24 mouse cellular contexts compared by ENCODE assay signal in the genomic region with DNA sequence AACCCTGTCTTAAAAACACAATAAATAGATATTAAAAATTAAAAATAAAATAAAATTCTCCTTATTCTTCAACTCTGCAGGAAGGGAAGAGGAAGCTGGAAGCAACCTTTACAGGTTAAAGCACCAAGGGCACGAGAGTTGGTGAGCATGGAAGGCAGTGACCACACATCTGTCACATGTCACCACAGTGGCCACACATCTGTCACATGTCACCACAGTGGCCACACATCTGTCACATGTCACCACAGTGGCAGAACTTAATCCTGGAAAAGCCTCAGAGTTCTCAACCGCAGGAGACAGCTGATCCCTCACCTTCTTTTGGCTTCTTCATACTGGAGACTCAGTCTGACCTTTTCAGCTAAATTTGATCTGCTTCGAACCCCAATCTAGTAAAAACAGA. TPM values are rescaled to one million over a fixed set of nuclear protein-coding genes. Genes with fewer than 3 reads are reported as not detected.
"Had no signal": no experiment of that assay in that cellular context is flagged by ENCODE, and none has a peak within 500 bp of the region (broad histone marks: within the 10 kb centered on the region; RNA-seq: fewer than 3 reads in every experiment).

No protein-coding gene starts in this region.

- H3K4me2 ChIP-seq: kidney, embryonic 15.5 days; limb, embryonic 13.5 days; liver, embryonic 12.5 days; liver, embryonic 15.5 days; lung, embryonic 15.5 days; midbrain, embryonic 12.5 days; midbrain, embryonic 15.5 days; neural tube, embryonic 13.5 days; stomach, embryonic 15.5 days had no signal

- H3K4me1 ChIP-seq: limb, embryonic 10.5 days; limb, embryonic 13.5 days; liver, embryonic 12.5 days; liver, embryonic 15.5 days; midbrain, embryonic 12.5 days; midbrain, embryonic 15.5 days; neural tube, embryonic 13.5 days; stomach, embryonic 15.5 days had no signal

- DNase-seq: kidney, adult 8-10 months; kidney, postnatal 10 days; kidney, postnatal 36 days; liver; lung, adult 18-20 months; lung, postnatal 10 days; lung, postnatal 4 days; thymus, postnatal 25 days had no signal

- ATAC-seq: liver, embryonic 12.5 days; midbrain, embryonic 15.5 days had no signal

- H3K9me3 ChIP-seq: kidney, embryonic 15.5 days; limb, embryonic 10.5 days; limb, embryonic 13.5 days; liver, embryonic 12.5 days; liver, embryonic 15.5 days; lung, embryonic 15.5 days; midbrain, embryonic 12.5 days; midbrain, embryonic 15.5 days; neural tube, embryonic 13.5 days; stomach, embryonic 15.5 days had no signal

- H3K36me3 ChIP-seq: midbrain, embryonic 12.5 days; midbrain, embryonic 15.5 days had no signal

- H3K27ac ChIP-seq: kidney, embryonic 15.5 days; limb, embryonic 10.5 days; limb, embryonic 13.5 days; liver, embryonic 12.5 days; liver, embryonic 15.5 days; lung, embryonic 15.5 days; midbrain, embryonic 12.5 days; midbrain, embryonic 15.5 days; neural tube, embryonic 13.5 days; stomach, embryonic 15.5 days had no signal

- H3K27me3 ChIP-seq: kidney, embryonic 15.5 days; limb, embryonic 13.5 days; liver, embryonic 12.5 days; liver, embryonic 15.5 days; lung, embryonic 15.5 days; midbrain, embryonic 12.5 days; midbrain, embryonic 15.5 days; neural tube, embryonic 13.5 days; stomach, embryonic 15.5 days had no signal

- H3K9ac ChIP-seq: kidney, embryonic 15.5 days; limb, embryonic 13.5 days; liver, embryonic 12.5 days; liver, embryonic 15.5 days; lung, embryonic 15.5 days; midbrain, embryonic 12.5 days; midbrain, embryonic 15.5 days; neural tube, embryonic 13.5 days; stomach, embryonic 15.5 days had no signal

- H3K4me3 ChIP-seq: kidney, embryonic 15.5 days; limb, embryonic 10.5 days; limb, embryonic 13.5 days; liver, embryonic 12.5 days; liver, embryonic 15.5 days; lung, embryonic 15.5 days; midbrain, embryonic 12.5 days; midbrain, embryonic 15.5 days; neural tube, embryonic 13.5 days; stomach, embryonic 15.5 days had no signal

RNA-seq across cellular contexts. Expression of a gene that starts 54.2 kb away (rescaled TPM):
- total RNA-seq: megakaryocyte, adult 5-6 weeks; neutrophil, adult 5-6 weeks had no signal
- polyA plus RNA-seq: kidney, embryonic 15.5 days; limb, embryonic 10.5 days; limb, embryonic 13.5 days; liver, embryonic 12.5 days; liver, embryonic 15.5 days; lung, embryonic 15.5 days; midbrain, embryonic 12.5 days; midbrain, embryonic 15.5 days; neural tube, embryonic 13.5 days; stomach, embryonic 15.5 days; thymus, postnatal 0 days had no signal

RNA-seq across cellular contexts. Expression of a gene that starts 56.6 kb away (rescaled TPM):
- total RNA-seq: layer of hippocampus, postnatal 14 days; left cerebral cortex, adult 18-20 months; left cerebral cortex, postnatal 25 days; megakaryocyte, adult 5-6 weeks; neutrophil, adult 5-6 weeks had no signal
- polyA plus RNA-seq: kidney, embryonic 15.5 days; limb, embryonic 10.5 days; limb, embryonic 13.5 days; liver, embryonic 12.5 days; liver, embryonic 15.5 days; lung, embryonic 15.5 days; midbrain, embryonic 12.5 days; midbrain, embryonic 15.5 days; neural tube, embryonic 13.5 days; stomach, embryonic 15.5 days; thymus, postnatal 0 days had no signal
